Mouse (Mus musculus): ENCODE results near the gene Ccndbp1. TPM values are rescaled to one million over a fixed set of nuclear protein-coding genes. Genes with fewer than 3 reads are reported as not detected.
"Not testable (repeated sequence)": the region's sequence is repeated elsewhere in the genome, so short reads cannot be mapped to it uniquely, and the experiment has no call there.

Gene Ccndbp1
- polyA plus RNA-seq, 1 experiment from 2014 or later: 41.7 TPM

DNA sequence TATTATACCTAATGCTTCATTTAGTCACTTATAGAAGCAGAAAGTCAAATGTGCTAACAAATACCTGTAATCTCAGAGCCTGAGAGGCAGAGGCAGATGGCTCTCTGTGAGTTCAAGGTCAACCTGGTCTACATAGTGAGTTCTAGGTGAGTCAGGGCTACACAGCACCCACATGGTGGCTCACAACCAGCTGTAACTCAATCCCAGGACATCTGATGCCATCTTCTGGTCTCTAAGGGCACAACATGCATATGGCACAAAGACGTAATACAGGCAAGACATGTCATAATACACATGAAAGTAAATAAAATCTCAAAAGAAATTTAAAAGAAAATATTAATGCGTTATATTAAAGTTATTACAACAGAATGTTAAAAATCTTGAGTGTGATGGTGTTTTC is 4.6 kb upstream of the Ccndbp1 start:
- H3K27me3 ChIP-seq: no peaks in the 10 kb centered on the region
- no peak for ATAC-seq (ENCODE audit: insufficient number of reproducible peaks, insufficient read depth, low FRiP score, low TSS enrichment, low read depth)
- no peaks in the 10 kb centered on the region for H3K36me3 ChIP-seq
- no peak overlapping the region for H3K27ac ChIP-seq
- WGBS: 60% methylated on average over 2 of the region's 2 CpGs
- H3K4me1 ChIP-seq: no peaks in the 10 kb centered on the region
- no peak overlapping the region for H3K4me2 ChIP-seq
- no peaks in the 10 kb centered on the region for H3K9me3 ChIP-seq
- no peak overlapping the region for H3K9ac ChIP-seq
- no peak overlapping the region for H3K4me3 ChIP-seq

DNA sequence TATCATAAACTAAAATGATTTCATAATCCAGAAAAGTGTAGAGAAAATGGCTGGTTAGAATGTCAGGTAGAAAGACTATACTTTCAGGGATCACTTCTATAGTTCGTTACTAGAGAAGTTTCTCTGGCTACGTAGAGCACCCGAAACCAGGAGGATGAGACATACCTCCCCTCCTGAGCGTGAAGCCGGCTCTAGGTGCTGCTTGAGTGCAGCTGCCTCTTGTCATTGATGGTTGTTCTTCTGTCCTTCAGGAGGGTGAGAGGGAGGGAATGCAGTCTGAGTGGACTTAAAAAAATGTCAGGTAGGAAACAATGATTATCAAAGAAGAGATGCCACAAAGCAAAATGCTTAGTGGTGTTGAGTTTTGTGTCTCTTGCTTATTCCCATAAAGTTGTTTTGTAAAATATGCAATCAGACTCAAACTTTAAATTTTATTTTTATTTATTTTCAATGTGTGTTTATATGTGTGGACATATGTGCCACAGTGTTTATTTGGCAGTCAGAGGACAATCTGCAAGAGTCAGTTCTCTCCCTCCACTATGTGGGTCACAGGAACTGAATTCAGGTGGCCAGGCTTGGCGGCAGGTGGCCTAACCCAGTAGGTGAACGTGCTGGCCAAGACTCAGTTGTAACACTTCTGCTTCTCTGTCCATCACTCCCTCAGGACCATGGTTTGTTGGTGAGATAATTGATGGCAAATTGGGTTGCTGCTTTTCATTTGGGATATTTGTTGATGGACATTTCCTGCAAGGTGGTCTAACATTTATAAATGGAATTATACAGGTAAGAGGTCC is 4.0 kb upstream of the Ccndbp1 start:
- Histone ChIP-seq H3K4me3 (no peak overlapping the region), H3K9me3 (no peaks in the 10 kb centered on the region), H3K4me2 (no peak overlapping the region), H3K36me3 (no peaks in the 10 kb centered on the region), H3K27ac (no peak overlapping the region), H3K27me3 (no peaks in the 10 kb centered on the region), H3K9ac (no peak overlapping the region), H3K4me1 (peaks cover 5% of the 10 kb centered on the region)
- ATAC-seq (ENCODE audit: insufficient number of reproducible peaks, insufficient read depth, low FRiP score, low TSS enrichment, low read depth): no peak
- 84% methylated on average over 7 of the region's 7 CpGs for WGBS

DNA sequence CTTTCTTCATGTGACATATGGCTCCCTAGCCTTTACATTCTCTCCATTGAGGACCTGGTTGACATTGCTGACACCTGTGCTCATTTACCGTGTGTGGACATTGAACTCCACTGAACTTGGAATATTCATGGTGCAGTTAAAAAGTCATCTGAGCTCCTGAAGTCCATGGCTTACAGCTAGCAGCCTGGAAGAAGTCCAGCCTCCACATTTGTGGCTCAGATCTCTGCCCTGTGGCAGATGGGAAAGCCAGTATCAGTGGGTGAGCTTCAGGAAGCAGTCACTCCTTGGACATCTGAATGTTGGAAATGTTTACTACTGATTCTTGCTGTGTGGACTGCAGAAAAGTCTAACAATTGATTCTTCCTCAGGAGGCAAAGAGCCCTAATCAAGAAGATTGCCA is 1.2 kb upstream of the Ccndbp1 start:
- H3K27me3 ChIP-seq: no peaks in the 10 kb centered on the region
- 94% methylated on average over 1 of the region's 1 CpGs for WGBS
- H3K36me3 ChIP-seq: peaks cover 5% of the 10 kb centered on the region
- no peak overlapping the region for H3K9ac ChIP-seq
- no peak overlapping the region for H3K27ac ChIP-seq
- peaks cover 10% of the 10 kb centered on the region for H3K4me1 ChIP-seq
- no peak for ATAC-seq (ENCODE audit: insufficient number of reproducible peaks, insufficient read depth, low FRiP score, low TSS enrichment, low read depth)
- H3K4me3 ChIP-seq: no peak overlapping the region
- no peak overlapping the region for H3K4me2 ChIP-seq
- H3K9me3 ChIP-seq: no peaks in the 10 kb centered on the region

DNA sequence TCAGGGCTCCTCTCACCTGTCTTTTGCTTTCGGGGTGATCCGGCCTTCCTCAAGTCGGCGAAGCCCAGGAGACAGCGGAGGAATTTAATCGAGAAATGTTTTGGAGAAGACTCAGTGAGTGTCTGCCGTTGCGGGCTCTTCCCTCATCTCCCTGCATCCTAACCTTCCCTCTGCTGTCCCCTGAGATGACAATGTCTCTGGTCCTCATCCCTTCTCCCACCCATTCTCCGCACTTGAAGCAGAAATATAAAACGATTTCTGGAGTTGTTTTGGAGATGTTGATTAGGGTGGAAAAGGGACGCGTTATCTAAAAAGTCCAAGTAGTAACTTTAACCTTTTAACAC is 433 bp downstream of the Ccndbp1 start:
- Histone ChIP-seq H3K4me1 (peaks cover 10% of the 10 kb centered on the region), H3K4me2 (peak overlapping the region; percentile 78), H3K9ac (peak overlapping the region; percentile 83), H3K9me3 (no peaks in the 10 kb centered on the region), H3K27ac (peak overlapping the region; percentile 44; the same call in 1 of the 2 replicates), H3K27me3 (no peaks in the 10 kb centered on the region), H3K4me3 (peak overlapping the region; percentile 81), H3K36me3 (peaks cover 17% of the 10 kb centered on the region)
- WGBS: 1% methylated on average over 12 of the region's 12 CpGs
- ATAC-seq (ENCODE audit: insufficient number of reproducible peaks, insufficient read depth, low FRiP score, low TSS enrichment, low read depth): no peak

DNA sequence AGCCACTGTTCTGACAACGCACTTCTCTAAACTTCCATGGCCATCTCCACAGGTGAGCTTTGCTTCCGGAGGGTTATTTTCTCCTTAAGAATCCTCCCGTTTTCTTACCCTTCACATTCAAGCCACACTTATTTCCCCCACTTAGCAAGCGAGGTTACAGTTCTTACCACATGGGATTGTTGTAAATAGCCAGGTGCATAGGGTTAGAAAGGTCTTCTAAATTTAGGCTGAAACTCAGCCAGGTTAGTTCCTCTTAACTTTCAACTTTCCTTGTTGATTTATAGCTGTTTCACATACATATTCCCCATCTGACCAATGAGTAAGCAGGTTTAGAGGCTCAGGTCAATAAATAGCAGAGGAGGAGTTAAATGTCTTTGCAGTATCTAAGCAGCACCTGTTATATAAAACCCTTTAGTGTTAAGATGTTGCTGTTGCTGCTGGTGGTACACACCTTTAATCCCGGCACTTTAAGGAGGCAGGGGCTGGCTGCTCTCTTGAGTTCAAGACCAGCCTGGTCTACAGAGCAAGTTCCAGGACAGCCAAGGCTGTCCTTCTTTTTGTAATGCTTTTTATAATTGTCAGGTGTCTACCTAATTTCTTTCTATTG is 971 bp downstream of the Ccndbp1 start:
- Histone ChIP-seq H3K27me3 (no peaks in the 10 kb centered on the region), H3K36me3 (peaks cover 19% of the 10 kb centered on the region), H3K4me2 (peak overlapping the region; percentile 78), H3K27ac (no peak overlapping the region), H3K4me3 (peak overlapping the region; percentile 81), H3K9me3 (no peaks in the 10 kb centered on the region), H3K9ac (peak overlapping the region; percentile 83), H3K4me1 (peaks cover 10% of the 10 kb centered on the region)
- whole genome bisulfite sequencing: 26% methylated on average over 5 of the region's 5 CpGs
- no peak for ATAC-seq (ENCODE audit: insufficient number of reproducible peaks, insufficient read depth, low FRiP score, low TSS enrichment, low read depth)

DNA sequence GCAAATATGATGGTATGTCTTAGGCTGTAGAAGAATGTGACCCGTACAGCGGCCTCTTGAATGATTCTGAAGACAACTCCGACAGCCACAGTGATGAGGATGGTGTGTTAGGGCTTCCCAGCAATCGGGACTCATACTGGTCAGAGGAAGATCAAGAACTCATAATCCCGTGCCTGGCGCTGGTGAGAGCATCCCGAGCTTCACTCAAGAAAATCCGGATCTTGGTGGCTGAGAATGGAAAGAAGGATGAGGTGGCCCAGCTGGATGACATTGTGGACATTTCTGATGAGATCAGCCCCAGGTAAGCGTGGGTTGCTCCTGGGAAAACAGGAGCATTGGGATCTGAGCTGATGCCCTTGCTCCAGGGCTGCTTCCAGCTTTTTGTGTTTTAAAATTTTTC is 4.5 kb downstream of the Ccndbp1 start:
- Histone ChIP-seq H3K9me3 (no peaks in the 10 kb centered on the region), H3K4me1 (peaks cover 10% of the 10 kb centered on the region), H3K36me3 (peaks cover 44% of the 10 kb centered on the region), H3K27ac (no peak overlapping the region), H3K4me3 (no peak overlapping the region), H3K27me3 (no peaks in the 10 kb centered on the region), H3K9ac (no peak overlapping the region), H3K4me2 (no peak overlapping the region)
- no peak for ATAC-seq (ENCODE audit: insufficient number of reproducible peaks, insufficient read depth, low FRiP score, low TSS enrichment, low read depth)
- WGBS: 90% methylated on average over 9 of the region's 9 CpGs

DNA sequence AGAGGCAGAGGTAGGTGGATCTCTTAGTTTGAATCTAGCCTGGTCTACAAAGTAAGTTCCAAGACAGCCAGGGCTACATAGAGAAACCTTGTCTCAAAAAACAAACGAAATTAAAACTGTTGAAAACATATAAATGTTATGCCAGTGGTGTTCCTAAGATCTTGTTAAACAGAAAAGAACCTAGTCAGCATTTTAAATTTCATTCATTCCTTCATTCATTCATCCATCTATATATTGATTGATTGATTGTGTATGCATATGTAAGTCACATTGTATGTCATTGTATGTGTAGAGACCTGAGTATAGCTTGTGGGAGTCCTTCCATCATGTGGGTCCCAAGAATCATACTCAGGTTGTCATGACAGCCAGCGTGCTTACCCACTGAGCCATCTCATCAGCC is 7.3 kb downstream of the Ccndbp1 start:
- WGBS: 78% methylated on average over 2 of the region's 2 CpGs
- no peak overlapping the region for H3K4me3 ChIP-seq
- H3K27me3 ChIP-seq: no peaks in the 10 kb centered on the region
- H3K9ac ChIP-seq: no peak overlapping the region
- H3K4me1 ChIP-seq: no peaks in the 10 kb centered on the region
- H3K4me2 ChIP-seq: no peak overlapping the region
- peaks cover 48% of the 10 kb centered on the region for H3K36me3 ChIP-seq
- H3K9me3 ChIP-seq: no peaks in the 10 kb centered on the region
- no peak for ATAC-seq (ENCODE audit: insufficient number of reproducible peaks, insufficient read depth, low FRiP score, low TSS enrichment, low read depth)
- no peak overlapping the region for H3K27ac ChIP-seq

DNA sequence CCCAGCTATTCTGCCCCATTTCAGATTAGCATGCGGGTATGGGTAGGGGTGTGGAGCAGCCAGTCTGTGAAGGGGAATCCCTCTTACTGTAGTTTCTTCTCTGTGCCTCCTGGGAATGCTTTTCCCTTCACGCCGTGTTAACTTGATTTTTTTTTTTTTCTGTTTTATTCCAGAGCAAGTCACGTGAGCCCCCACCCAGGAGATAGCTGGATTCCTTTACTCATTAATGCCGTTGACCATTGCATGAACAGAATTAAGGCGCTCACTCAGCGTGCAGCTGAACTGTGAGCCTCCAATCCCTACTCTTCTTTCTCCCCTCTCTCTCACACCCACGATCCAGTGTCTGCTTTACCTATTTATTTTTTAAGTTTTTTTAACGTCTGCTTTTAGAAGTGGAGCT is 8.0 kb downstream of the Ccndbp1 start:
- no peak for ATAC-seq (ENCODE audit: insufficient number of reproducible peaks, insufficient read depth, low FRiP score, low TSS enrichment, low read depth)
- peaks cover 48% of the 10 kb centered on the region for H3K36me3 ChIP-seq
- 85% methylated on average over 9 of the region's 9 CpGs for WGBS
- H3K27ac ChIP-seq: no peak overlapping the region
- no peaks in the 10 kb centered on the region for H3K27me3 ChIP-seq
- H3K4me2 ChIP-seq: no peak overlapping the region
- no peak overlapping the region for H3K4me3 ChIP-seq
- no peaks in the 10 kb centered on the region for H3K4me1 ChIP-seq
- H3K9me3 ChIP-seq: no peaks in the 10 kb centered on the region
- no peak overlapping the region for H3K9ac ChIP-seq

DNA sequence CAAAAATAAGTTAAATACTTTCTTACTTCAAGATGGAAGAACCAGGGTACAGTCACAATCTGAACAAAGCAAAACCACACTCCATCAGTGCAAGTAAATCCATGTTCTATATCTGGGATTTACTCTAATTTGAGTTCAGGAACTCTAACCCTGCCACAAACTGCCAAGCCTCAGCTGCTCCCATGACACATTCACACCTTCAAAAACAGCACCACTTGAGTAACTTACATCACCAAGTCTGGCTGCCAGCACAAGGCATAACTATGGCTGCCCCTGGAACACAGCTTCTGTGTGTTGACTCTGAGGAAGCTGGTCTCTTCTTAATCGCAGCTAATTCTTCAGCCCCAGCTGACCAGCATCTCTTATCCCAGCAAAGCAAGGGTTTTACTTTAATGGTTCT is 8.9 kb downstream of the Ccndbp1 start:
- 98% methylated on average over 1 of the region's 1 CpGs for WGBS
- H3K4me1 ChIP-seq: no peaks in the 10 kb centered on the region
- no peak overlapping the region for H3K9ac ChIP-seq
- H3K9me3 ChIP-seq: no peaks in the 10 kb centered on the region
- no peaks in the 10 kb centered on the region for H3K27me3 ChIP-seq
- peaks cover 41% of the 10 kb centered on the region for H3K36me3 ChIP-seq
- ATAC-seq (ENCODE audit: insufficient number of reproducible peaks, insufficient read depth, low FRiP score, low TSS enrichment, low read depth): no peak
- H3K27ac ChIP-seq: no peak overlapping the region
- no peak overlapping the region for H3K4me2 ChIP-seq
- H3K4me3 ChIP-seq: no peak overlapping the region

DNA sequence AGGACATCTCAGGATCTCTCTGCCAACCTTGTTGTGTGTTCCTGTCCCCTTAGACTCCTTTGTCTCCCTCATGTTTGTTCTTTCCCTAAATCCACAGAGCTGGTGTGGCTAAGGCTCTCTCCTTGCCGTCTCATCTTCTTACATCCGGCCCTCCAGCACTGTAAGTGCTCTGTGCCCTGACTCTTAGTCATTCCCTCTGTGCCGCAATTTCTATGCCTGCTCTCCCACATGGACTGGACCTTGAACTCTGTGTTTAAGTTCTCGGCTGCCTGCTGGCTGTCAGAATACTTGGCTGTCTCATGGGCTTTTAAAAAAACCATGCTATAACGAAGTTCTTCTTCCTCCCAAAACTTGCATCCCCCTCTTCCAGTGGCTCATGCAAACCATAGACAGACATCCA is 14.7 kb downstream of the Ccndbp1 start:
- H3K4me1 ChIP-seq: no peaks in the 10 kb centered on the region
- H3K27ac ChIP-seq: no peak overlapping the region
- no peak overlapping the region for H3K9ac ChIP-seq
- WGBS: 72% methylated on average over 5 of the region's 5 CpGs
- no peak overlapping the region for H3K4me3 ChIP-seq
- H3K4me2 ChIP-seq: no peak overlapping the region
- no peaks in the 10 kb centered on the region; the same call in 1 of the 2 replicates for H3K27me3 ChIP-seq
- H3K36me3 ChIP-seq: peaks cover 1% of the 10 kb centered on the region
- no peak for ATAC-seq (ENCODE audit: insufficient number of reproducible peaks, insufficient read depth, low FRiP score, low TSS enrichment, low read depth)
- H3K9me3 ChIP-seq: no peaks in the 10 kb centered on the region

DNA sequence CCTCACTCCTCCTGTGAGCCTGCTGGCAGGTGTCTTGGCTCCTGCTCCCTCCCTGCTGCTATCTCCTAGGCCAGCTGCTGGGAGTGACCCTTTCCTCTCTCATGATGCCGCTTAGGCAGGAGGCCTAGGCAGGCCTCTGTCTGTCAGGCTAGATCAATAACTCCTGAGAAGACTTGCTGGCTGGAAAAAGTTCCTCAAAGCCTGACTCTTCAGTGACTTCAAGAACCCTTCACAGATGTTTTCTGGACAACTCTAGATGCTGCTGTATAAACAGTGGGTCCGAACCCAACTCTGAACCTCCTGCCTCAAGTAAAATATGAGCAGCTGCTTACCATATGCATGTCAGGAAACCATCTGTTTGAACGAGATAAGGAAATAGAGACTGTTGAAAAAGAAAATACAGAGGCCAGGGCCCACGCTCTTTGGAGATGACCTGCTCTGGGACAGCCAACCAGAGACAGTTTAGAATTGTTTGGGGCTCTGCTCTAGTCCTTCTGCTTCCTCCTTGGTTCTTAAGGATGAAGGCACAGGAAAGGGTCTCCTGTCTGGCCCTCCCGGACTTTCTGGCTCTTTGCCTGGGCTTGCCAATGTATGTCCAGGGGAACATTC is 28.6 kb downstream of the Ccndbp1 start, which contains the start of gene Epb42:
Gene Epb42 (minus strand): TSS at position 340 of the 609 bp plus-strand sequence.
- no peak within 1 kb of the TSS for H3K4me2 ChIP-seq
- H3K36me3 ChIP-seq: no peaks in the 10 kb centered on the region
- H3K4me1 ChIP-seq: no peaks in the 10 kb centered on the region
- no peak within 1 kb of the TSS for H3K27ac ChIP-seq
- H3K9me3 ChIP-seq: no peaks in the 10 kb centered on the region
- H3K4me3 ChIP-seq: no peak within 1 kb of the TSS
- H3K27me3 ChIP-seq: no peaks in the 10 kb centered on the region
- H3K9ac ChIP-seq: no peak within 1 kb of the TSS
- 56% methylated on average over 5 of the region's 5 CpGs for WGBS
- no peak for ATAC-seq (ENCODE audit: insufficient number of reproducible peaks, insufficient read depth, low FRiP score, low TSS enrichment, low read depth)

DNA sequence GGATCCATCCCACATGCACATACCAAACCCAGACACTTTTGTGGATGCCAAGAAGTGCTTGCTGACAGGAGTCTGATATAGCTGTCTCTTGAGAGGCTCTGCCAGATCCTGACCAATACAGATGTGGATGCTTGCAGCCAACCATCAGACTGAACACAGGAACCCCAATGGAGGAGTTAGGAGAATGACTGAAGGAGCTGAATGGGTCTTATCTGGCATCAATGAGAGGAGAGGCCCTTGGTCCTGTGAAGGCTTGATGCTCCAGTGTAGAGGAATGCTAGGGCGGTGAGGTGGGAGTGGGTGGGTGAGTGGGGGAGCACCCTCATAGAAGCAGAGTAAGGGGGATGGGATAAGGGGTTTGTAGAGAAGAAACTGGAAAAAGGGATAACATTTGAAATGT is 30.6 kb downstream of the Ccndbp1 start:
- not testable (repeated sequence) for H3K9me3 ChIP-seq; H3K4me1 ChIP-seq; ATAC-seq (ENCODE audit: insufficient number of reproducible peaks, insufficient read depth, low FRiP score, low TSS enrichment, low read depth); H3K36me3 ChIP-seq; H3K4me3 ChIP-seq; H3K4me2 ChIP-seq; H3K27ac ChIP-seq; H3K9ac ChIP-seq; H3K27me3 ChIP-seq
- WGBS: 97% methylated on average over 1 of the region's 1 CpGs

Measured in embryonic facial prominence, embryonic 13.5 days (tissue).